Mouse (Mus musculus) frontal cortex, postnatal 25 days (tissue): ENCODE results near the gene Gga2.

Source experiments
- DNase-seq, 2 experiments: peaks; one replicate each; pipeline ENCODE4 v3.0.0; 2022; ENCODE audit warnings: low spot score in 2 of 2

Gene Gga2

DNA sequence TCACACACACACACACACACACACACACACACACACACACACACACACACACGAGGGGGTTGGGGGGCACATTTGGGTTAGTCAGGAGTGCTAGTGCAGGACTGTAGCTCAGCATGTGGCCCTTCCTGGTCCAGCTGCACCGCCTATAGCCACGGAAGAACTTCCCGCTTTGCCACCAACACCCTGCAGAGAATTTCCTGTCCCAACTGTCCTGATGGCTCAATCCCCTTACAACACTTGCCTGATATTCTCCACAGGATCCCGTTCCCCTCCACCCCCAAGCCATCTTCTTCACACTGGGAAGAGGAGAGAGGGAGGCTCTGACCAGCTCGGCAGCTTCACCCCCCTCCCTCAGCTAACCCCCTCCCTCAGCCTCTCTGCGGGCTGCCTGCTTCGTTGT, 20.6 kb downstream of the Gga2 start:
- no peak for DNase-seq

DNA sequence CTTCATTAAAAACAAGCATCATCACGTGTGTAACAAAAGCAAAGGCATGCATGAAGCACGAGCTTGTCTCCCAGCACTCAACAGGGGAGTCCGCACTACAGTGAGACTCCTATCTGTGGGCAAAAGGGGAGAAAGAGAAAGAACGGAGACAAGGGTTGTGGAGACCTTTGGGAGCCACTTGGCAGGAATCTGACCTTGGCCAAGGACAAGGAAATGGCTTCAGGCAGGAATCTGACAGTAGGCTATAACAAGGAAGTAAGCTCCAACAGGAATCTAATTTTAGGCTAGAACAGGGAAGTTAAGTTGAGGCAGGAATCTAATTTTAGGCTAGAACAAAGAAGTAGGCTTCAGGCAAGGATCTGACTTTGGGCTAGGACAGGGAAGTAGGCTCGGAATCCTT, 25.1 kb downstream of the Gga2 start:
- DNase-seq, result no peak

DNA sequence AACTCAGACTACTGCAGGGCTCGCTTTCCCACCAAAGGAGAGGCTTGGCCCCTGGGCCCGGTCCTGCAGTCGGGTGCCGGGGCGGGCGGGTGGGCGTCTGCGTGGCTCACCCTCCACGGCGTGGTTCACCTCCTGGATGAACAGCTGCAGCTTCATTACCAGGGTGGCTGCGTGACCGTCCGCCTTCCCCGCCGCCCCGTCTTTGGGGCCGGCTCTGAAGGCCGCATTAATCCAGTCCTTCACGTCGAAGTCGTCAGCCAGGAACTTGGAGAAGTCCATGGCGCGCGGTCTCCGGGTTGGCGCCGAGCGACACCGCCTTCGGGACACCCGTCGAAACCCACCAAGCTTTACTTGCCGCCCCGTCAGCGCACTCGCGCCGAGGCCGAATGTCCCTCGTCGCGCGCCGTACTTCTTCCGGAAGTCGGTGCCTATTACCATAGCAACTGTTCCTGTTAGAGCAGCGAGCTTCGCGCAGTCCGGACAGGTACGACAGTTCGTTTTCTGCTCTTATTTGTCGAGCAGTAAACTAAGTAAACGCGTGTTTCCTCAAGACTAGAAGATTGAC, 39.6 kb downstream of the Gga2 start, which contains the start of gene Cog7:
TSS of gene Cog7 (minus strand) at position 405 of the 565 bp plus-strand sequence.
- peak; percentile 86 to 88 for DNase-seq

DNA sequence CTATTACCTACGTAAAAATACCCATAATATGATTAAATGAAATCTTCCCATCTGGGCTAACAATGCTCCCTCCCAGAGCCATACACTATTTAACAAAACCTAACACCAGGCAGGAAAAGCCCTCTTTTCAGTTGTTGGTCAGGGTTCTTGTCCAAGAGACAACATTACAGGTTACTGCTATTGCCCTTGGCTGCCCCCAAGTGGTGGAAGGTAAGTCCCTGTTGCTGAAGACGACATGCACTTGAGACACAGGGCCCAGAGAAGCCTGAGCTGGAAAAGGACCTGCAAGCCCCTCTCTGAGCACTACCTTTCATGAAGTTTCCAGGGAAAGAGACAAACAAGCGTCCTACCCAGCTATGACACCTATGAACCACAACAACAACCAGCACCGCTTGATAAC, 46.0 kb downstream of the Gga2 start:
- DNase-seq, result peak in 1 of 2 experiments; percentile 26

DNA sequence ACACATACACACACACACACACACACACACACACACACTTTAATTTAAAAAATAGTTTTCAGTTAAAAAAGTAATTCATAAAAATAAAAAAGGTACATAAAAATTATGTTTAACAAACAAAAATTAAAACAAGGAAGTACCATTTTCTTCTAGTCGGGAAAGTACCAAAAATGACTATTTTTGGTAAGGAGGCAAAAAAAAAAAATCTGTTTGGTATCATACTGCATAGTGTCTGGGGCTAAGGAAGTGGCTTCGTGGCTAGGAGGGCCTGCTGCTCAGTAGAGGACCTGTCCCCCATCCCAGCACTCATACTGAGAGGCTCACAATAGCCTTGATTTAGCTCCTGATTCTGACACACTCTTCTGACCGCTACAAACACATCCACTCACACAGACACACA, 49.3 kb downstream of the Gga2 start:
- DNase-seq, result no peak

DNA sequence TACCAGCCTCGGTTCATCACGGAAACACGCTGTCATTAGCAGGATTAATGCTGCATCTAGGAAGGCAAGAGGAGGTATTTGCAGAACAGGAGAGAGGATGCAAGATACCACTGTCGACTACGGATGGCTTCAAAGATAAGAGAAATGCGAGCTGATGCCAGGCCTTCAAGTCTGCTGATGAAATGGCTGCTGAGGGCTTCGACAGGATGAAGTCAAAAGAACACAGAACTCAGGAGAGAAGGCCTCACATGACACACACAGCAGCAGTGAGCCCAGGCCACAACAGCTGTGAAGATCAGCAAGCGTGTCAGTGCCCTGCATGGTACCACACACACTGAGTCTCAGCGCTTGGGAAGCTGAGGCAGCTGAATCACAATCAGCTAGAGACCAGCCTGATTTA, 50.8 kb downstream of the Gga2 start:
- DNase-seq, result no peak

DNA sequence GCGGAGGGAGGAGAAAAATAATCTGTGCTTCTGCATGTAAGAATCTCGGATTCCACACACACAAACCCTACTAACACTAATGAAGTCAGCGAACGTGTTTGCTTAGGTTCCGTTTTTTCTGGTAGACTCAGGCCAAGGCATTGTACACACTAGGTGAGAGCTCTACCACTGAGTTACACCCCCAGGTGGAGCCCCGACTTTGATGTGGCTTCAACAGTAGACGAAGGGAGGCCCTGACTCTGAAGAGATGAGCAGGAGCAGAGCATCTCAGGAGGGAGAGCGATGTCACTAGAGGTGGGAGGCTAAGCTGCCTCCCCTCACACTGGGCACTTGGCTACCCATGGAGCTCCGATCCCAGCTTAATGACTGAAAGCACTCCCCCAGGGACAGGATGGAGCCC, 52.2 kb downstream of the Gga2 start:
- DNase-seq, result no peak

DNA sequence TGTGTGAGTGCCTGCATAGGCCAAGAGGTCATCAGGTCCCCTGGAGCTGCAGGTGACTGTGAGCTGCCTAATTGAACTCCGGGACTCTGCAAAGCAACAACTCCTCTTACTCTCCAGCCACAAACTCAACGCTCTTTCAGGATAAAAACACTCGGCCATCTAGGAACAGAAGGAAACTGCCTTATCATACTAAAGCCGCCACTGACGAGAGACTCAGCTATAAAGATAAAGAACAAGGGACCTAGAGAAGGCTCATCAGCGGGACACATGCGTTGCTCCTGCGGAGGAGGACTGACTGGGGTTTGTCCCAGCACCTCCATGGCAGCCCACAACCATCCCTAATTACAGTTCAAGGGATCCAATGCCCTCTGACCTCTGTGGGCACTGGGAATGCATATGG, 52.8 kb downstream of the Gga2 start:
- DNase-seq, result no peak

DNA sequence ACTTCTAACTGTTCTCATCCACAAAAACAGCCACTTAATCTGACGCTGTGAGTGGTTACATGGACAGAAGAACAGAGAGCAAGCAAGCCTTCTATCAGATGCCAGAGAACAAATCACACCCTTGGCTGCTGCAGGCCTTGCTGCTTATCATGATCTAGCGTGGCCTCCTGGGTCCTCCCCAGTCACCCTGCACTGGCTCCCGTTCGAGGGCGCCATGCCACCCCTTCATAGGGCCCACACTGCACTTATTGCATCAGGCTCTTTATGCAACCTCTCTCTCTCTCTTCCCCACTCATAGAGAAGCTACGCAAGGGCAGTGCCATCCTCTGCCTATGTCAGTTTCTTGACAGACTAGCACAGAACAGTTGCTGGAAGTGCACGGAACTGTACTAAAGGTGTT, 54.9 kb downstream of the Gga2 start:
- DNase-seq, result no peak

DNA sequence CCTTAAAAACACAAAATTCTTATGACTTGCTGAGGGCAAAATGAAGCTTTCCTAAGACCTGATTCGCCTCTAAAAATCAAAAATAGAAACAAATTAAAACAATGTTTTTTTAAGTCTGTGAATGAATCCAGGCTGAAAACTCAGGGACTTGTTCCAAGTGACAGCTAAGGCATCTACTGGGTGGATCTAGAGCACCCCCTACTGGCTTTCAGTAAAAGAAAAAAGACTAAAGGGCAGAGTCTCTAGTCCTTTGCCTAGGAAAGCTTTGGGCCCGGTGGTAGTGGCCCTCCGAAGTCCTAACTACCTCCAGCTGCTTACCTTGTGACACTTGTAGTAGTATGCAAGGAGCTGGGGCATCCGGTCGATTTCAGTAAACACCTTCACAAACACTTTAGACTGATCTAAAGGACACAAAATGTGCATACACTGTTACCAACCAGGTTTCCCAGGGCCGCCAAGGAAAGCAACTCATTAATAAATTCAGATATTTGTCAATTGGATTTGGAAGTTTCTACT, 57.1 kb downstream of the Gga2 start:
- DNase-seq, result peak in 1 of 2 experiments; percentile 26

DNA sequence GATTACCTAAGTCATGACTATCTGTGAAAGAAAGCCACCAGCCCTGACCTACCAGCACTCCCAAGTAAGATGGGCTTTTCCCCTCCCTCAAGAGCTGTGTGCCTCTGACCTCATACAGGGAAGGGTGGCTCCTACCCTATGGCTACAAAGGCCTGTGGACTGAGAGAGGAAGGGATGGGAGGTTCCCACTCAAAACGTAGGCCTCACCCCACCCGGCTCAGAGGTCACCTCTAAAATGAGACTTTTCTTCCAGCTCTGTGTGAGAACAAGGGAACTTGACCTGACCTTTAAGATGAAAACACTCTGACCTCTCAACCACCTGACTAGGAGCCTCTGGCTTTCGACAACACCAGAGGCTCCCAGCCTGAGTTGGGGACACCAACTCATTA, 58.5 kb downstream of the Gga2 start:
- no peak for DNase-seq

DNA sequence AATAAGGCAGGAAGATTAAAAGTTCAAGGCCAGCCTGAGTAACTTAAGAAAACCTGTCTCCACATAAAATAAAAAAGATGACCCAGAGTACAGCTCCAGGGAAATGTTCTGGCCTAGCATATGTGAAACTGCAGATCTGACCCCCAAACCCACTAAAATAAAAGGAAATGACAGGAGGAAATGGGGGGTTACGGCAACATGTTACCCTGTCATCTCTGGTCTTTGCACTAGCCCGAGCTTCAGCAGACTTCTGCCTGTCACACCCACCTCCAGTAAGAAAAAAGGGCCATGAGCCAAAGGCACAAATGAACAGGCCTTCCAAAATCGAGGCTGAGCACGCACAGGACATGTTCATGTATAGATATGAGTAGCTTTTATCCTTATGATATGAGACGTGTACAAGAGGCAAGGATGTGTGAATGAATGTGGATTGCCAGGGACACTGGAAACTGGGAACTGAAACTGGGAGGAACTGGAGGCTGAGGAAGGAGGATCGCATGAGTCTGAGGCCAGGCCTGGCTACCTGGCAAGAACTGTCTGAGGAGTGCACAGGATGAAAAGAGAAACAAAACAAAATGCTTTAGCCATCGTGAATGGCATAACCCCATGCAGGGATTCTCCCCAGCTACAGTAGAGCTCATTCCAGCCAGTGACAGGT, 59.0 kb downstream of the Gga2 start:
- no peak for DNase-seq

DNA sequence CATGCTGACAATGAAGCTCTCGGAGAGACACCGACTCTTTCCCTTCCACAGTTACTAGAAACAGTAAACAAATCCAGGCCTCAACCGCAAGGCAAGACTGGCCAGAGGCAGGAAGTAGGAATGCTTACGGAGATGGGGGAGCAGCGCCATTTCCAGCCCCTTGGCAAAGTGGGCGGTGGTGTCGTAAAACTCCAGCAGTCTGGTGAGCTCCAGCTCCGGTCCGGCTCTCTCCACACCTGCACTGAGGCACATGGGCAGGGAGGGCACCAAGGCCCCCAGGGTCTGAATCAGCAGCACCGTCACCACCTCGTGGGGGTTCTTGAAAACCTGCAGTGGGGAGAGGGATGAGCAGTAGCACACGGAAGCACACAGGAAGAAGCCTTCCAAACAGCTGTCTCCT, 65.2 kb downstream of the Gga2 start:
- no peak for DNase-seq

DNA sequence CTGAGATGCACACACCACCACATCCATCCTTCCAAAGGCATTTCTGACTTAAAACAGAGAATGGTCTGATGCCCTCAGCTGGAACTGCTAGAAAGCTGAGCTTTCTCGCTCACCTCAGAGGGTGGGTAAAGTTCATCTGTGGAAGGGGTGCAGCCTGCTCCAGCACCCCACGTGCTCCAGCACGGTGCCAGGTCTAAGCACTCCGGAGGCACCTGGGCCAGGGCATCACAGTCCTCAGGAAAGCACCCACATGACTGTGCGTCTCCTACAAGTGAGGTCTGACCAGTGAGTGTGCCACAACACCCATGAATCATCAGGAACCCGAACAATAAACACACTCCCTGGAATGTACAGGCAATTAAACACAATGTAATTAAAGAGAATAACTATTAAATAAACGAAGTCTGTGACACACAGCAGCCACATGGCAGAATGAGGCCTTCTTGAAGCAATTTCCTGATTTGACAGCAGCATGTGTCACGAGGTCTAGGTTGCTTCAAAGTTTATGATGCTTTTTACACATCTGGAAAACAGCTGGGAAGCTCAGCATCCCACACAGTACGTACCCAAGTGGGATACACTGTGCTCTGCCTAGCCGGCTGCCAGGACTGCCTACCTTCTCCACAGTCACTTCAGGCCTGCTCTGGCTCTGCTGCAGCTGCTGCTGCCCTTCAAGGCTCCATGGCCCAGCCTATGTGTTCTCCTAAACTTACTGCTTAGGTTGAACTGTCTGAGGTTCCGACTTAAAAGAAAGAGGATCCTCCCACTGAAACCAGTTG, 65.9 kb downstream of the Gga2 start:
- DNase-seq, result no peak

DNA sequence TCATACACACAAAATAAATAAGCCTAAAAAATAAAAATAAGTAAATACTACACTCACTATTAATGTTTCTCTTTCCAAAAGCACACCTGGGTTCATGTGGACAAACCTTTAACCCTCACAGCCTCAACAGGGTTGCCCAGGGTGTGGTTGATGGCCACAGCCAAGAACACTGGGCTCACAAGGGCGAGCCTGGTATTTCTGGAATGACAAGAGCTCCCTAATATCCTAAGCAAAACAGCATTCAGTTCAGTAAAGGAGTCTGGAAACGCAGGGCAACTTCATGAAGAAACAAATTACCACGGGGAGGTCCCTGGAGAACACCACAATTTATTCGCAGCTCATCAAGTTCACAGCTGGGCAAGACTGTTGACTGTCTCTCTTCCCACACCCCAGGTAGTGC, 73.5 kb downstream of the Gga2 start:
- no peak for DNase-seq

DNA sequence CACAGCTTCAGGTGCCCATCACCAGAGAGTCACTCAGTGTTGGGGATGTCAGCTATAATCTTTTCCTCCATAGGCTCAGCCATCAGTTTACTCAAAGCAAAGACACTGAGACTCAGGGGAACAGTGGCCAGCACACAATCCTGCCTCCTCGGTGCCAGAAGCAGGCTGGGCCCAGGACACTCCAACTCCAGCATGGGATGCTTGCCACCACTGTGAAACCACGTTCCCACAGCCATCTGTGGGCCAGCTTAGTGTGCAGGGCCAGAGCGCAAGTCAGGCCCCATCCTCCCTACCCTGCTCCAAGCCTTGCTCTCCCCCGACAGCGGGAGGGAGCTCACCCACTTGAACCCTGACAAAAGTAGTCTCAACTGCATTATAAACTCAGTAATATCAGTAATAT, 74.8 kb downstream of the Gga2 start:
- DNase-seq, result no peak

DNA sequence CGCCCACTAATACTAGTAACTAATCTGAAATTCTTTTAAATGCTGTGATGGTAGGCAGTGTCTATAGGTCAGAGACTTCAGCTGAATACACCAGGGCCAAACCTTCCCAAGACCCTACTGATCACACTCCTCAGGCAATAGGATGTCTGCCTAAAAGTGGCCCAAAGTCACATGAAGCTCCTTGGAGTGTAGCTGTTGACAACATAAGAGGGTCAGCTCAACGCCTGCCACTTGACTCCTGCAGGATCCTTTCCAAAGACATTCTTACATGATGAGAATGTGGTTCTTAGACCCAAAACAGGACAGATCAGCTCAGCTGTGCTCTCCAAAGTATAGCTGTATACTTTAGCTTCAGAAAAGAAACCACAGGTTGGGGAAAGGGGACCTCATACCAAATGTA, 78.7 kb downstream of the Gga2 start:
- DNase-seq, result no peak

DNA sequence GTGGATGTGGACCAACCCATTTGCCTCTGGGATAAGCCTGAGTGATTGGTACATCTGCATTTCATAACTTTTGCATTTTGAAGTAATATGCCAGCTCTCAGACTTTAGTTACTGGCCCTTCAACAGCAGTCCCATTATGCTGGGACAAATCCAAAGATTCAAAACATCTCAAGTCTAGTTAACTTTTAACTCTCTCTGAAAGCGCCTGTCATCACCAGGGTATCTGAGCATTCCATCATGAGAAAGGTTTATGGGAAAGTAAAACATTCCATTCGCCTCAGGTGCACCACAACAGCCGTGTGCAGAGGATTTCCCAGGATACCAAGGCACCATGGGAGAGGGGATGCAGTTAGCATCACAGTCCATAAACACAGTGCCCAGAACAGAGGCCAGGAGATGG, 79.4 kb downstream of the Gga2 start:
- DNase-seq, result no peak

DNA sequence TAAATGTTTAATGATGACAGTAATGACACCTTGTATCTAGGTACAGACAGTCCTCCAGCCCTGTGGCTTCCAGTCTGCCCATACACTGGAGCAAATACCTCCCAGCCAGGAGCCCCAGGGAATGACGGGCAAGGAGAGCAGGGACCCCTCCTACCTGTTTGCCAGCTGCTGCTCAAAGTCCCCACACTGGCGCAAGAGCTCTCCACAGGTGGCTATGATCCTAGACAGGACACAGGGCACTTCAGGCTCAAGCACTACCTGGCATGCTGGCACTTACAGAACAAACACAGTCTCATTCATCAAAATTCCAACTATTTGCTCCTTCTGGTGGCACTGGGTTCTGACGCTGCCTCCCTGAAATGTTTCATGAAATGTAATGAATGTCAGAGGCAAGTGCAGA, 80.0 kb downstream of the Gga2 start:
- DNase-seq, result no peak

DNA sequence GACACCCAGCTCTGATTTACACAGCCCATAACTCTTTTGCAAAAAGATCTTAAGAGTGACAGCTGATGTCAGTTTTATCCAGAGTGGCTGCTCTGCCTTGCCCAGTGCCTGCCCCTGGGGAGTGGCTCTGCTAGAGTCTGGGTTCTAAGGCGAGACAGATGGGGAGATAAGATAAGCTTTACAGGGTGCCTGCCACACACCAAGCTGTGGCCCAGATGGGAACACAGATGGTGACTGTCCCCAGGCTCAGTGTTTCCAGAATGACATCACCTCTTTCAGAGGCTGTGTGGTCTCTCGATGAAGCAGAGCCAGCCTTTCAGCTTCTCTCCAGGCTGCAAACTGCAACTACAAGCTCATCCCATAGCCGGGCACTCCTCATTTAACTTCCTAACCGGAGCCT, 81.3 kb downstream of the Gga2 start:
- DNase-seq, result peak; percentile 34 to 53

DNA sequence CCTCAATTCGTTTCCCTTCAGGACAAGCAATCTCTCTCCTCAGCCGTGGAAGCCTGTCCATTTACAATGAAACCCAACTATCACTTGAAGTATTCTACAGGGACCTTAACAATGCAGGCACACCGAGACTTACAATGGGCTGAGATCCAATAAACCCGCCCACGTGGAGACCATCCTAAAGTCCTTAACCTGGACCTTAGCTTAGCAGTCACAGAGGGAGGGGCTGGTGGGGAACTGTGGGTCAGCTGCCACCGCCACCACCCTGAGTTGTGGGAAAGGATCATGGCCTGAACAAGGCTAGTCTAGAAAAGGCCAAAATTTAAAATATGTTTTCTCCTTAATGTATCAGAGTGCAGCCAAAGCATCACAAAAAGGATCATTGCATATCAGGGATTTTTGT, 81.8 kb downstream of the Gga2 start:
- DNase-seq, result no peak

DNA sequence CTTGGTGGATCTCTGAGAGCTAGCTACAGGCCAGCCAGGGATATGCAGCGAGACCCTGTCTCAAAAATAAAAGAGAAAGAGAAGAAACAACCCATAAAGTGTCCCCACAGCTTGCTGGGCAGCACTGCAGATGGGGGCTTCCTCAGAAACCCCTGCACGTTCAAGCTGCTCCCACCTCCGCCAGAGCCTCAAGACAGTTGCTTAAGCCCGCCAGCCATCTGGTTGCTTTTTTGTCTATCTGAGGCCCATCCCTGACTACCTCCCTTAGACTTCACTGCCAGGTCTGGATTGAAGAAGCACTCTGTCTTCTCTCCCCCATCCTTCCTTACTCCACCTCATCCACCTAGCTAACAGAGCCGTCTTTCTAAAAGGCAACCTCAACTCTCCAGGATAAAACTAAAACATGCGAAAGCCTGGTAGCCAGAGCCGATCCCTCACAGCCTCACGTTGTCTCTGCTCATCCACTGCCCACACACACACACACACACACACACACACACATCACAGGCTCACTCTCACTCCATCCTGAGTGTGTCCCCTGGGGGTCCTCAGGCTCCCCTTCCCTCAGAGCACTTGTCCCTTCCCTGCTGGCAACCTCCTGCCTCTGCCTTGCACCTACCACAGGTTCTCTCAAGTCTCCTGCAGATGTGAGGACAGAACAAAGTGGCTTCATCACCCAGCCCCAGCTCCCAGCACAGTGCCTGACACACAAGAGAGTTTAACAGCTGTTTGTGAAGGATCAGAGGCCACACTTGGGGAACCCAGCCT, 82.7 kb downstream of the Gga2 start:
- DNase-seq, result no peak
